Mouse (Mus musculus) left cerebral cortex, adult 18-20 months (tissue): ENCODE results near the gene Tsc22d1. TPM values are rescaled to one million over a fixed set of nuclear protein-coding genes. Genes with fewer than 3 reads are reported as not detected.

Source experiments
- DNase-seq, 2 experiments: peaks; one replicate each; pipeline ENCODE4 v3.0.0; 2021 to 2022; ENCODE audit warnings: low spot score in 2 of 2, mixed read lengths in 1 of 2
- total RNA-seq, 2 experiments: library from RNA; stranded (reverse); gene quantifications; 2 replicates each; pipeline ENCODE4 v1.2.3; 2021

The Tsc22d1 gene
- total RNA-seq, 2 experiments from 2014 or later, result 555 to 587 TPM

DNA sequence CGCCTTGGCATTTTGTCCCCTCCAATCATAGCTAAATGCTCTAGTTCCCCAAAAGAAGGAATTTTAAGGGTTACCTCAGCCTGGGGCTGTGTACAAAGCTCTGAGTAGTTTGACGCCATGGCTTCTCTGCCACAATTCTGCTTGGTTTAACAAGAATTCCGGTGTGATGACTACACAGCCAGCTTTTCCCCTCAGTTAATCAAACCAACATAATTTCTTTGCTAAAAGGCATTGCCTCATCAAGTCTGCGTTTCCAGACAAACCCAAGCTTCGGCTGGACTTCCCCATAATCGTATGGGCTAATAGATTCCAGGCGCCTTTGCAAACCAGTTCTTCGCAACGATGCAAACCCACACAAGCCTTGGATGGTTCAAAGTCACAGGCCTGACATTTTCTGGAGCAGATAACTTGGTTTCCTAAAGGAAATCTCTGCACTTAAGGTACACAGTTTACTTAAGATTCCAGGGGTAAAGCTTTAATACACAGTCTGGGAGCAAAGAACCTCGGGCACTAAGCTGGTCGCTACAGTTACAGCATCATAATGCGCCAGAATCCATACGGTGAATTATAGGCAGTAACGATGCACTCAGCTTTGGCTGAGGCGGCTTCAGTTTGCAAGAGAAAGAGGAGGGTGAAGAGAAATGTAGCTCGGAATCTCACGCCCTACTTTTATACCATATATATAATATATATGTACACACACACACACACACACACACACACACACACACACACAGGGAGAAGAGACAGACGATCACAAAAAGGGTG lies 140.7 kb downstream of the Tsc22d1 start:
- peak in 1 of 2 experiments; percentile 11 for DNase-seq

- peak; percentile 64 to 75 for DNase-seq
Measured at GRCm38 (mm10) chr14:76556031-76556851, 141.5 kb downstream of the Tsc22d1 start.

DNA sequence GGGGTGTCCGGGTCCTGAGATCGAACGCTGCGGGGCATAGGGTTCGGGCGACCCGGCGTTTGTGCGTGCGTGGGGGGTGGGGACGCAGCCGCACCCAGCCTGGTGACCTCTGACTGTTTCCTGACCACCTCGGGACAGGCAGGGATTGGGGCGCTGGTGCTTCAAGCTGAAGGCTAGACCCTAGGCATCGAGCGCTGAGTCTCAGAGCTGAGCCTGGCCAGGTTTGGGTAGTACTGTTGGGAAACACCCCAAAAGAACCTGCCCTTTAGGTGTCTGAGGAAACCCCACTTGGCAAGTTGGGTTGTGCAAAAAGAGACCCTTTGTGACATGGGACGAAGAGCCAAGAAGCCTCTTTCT lies 142.1 kb downstream of the Tsc22d1 start, which contains the start of gene Serp2:
Gene Serp2 (minus strand): TSS at position 38 of the 357 bp plus-strand sequence.
- DNase-seq, result no peak

Other genes starting within 250 kb of the Tsc22d1 start
- gene Serp2, start 141.9 kb downstream of the Tsc22d1 start, total RNA-seq, result 100 to 1,000 TPM; 180 to 192 TPM